Mouse (Mus musculus): ENCODE results near the gene Iglon5. TPM values are rescaled to one million over a fixed set of nuclear protein-coding genes. Genes with fewer than 3 reads are reported as not detected.

Gene Iglon5
- total RNA-seq, 2 experiments from 2014 or later, result 21.4 to 23.2 TPM

DNA sequence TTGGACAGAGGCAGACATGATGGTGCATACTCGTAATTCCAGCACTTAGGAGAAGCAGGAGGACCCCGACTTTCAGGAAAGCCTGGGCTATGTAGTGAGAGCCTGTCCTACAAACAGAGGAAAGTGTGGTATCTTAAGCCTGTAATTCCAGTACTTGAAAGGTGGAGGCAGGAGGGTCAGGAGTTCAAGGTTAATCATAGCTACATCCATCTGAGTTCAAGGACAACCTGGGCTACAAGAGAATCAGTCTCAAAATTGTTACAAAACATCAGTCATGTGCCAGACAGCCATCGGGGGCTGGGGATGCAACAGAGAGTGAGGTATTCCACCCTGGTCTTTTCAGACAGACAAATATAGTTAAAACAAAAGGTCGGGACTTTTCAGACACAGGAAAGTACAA, 57.0 kb downstream of the Iglon5 start:
- no peak for DNase-seq (ENCODE audit: low spot score in 2 of 2)

- DNase-seq (ENCODE audit: low spot score in 2 of 2), result no peak
Observed at GRCm38 (mm10) chr7:43429500-43429899, 60.4 kb downstream of the Iglon5 start.

DNA sequence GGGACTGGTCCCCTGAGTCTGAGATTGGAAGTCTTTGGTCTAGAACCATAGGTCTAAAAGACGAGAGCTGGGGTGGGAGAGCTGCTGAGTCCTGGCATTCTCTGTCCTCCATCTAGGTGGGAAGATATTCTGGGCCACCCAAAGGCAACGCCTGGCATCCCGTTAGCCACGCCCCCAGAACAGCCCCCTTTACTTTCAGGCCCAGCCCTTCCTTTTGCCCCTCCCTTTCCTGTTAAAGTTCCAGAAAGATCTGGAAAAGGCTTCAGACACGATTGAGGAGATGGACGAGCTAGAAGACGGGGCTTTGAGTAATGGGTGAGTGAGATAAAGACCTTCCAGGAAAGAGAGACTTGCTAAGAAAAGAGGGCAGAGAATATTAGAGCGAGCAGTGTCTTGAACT, 62.5 kb downstream of the Iglon5 start, which contains the start of gene Lim2:
TSS of gene Lim2 (plus strand) at position 265 of the 400 bp plus-strand sequence.
- DNase-seq (ENCODE audit: low spot score in 2 of 2), result no peak

DNA sequence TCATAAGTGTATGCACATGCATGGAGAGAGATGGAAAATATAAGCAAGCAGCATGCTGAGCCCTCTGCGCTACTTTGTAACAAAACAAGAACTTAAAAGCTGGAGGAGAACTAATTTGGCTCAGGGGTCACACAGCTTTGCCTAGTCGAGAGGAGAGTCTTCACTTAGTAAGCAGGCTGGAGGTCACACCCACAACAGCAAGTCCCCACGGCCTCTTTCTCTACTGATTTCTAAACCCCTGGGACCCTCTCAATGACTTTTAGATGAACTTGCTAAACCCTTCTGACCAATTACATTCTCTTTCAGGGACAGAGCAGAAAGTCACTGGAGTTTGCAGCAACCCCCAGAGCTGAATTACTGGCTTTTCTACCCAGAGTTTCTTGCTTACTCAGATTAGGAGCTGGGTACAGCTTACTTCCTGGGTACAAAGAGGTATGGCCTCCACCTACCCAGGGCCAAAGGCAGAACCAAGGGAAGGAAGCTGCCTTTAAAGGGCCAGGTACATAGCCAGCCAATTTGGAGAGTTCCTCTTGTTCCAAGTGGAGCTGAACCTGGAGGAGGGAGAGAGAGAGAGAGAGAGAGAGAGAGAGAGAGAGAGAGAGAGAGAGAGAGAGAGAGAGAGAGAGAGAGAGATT, 65.8 kb downstream of the Iglon5 start:
- no peak for DNase-seq (ENCODE audit: low spot score in 2 of 2)

GRCm38 (mm10) chr7:43422995-43423617, 66.8 kb downstream of the Iglon5 start:
- DNase-seq (ENCODE audit: low spot score in 2 of 2), result peak; percentile 76 to 90

Small RNAs within 50 kb of the gene (microRNA-seq; reads per million reads assigned to microRNA genes)
- gene Mir7051, result 0.20 to 0.49 reads per million in 2 experiments

Other genes starting within 250 kb of the Iglon5 start
- 10 to 100 TPM; 20.9 to 22.5 TPM for gene Zfp715, start 176.8 kb downstream of the Iglon5 start, total RNA-seq (2021)
- 1 to 10 TPM; 1.1 to 1.3 TPM for gene Siglecf, start 138.7 kb downstream of the Iglon5 start, total RNA-seq (2021)
- gene Siglecg, start 81.9 kb downstream of the Iglon5 start, total RNA-seq (2021), result not detected
- not detected for gene Lim2, start 62.4 kb downstream of the Iglon5 start, total RNA-seq (2021)
- not detected for gene Nkg7, start 53.0 kb downstream of the Iglon5 start, total RNA-seq (2021)
- not detected for gene Cldnd2, start 49.3 kb downstream of the Iglon5 start, total RNA-seq (2021)
- gene Etfb, start 46.0 kb downstream of the Iglon5 start, total RNA-seq (2021), result 10 to 100 TPM; 72.8 to 74.5 TPM
- 1 to 10 TPM in 1 of 2 experiments, under 1 TPM in 1; 0.82 to 1.1 TPM for gene Gm45233, start 45.9 kb downstream of the Iglon5 start, total RNA-seq (2021)
- gene Vsig10l, start 26.9 kb downstream of the Iglon5 start, total RNA-seq (2021), result 1 to 10 TPM; 2.6 to 2.7 TPM
- gene 4931406B18Rik, start 15.9 kb upstream of the Iglon5 start, total RNA-seq (2021), result not detected
- gene Cd33, start 54.4 kb upstream of the Iglon5 start, total RNA-seq (2021), result 1 to 10 TPM; 2.9 to 4.6 TPM
- gene Zfp658, start 72.2 kb upstream of the Iglon5 start, total RNA-seq (2021), result 1 to 10 TPM; 5.5 to 6.9 TPM
- gene Zfp719, start 89.5 kb upstream of the Iglon5 start, total RNA-seq (2021), result 10 to 100 TPM; 18.5 to 19.1 TPM
- under 1 TPM in 1 of 2 experiments, not detected in 1; 0.15 TPM for gene Zfp819, start 117.1 kb upstream of the Iglon5 start, total RNA-seq (2021)
- under 1 TPM in 1 of 2 experiments, not detected in 1; 0.15 TPM for gene Ceacam18, start 144.6 kb upstream of the Iglon5 start, total RNA-seq (2021)
- gene Siglece, start 170.1 kb upstream of the Iglon5 start, total RNA-seq (2021), result 1 to 10 TPM; 1.2 to 1.5 TPM
- 10 to 100 TPM; 10.5 to 10.6 TPM for gene Ctu1, start 181.9 kb upstream of the Iglon5 start, total RNA-seq (2021)
- not detected for gene Klk14, start 200.3 kb upstream of the Iglon5 start, total RNA-seq (2021)
- not detected for gene Klk13, start 222.5 kb upstream of the Iglon5 start, total RNA-seq (2021)

All from layer of hippocampus, adult 18-20 months (tissue).